Mouse (Mus musculus): ENCODE measurements around the gene Kif5a. TPM values are rescaled to one million over a fixed set of nuclear protein-coding genes. Genes with fewer than 3 reads are reported as not detected.

Gene Kif5a
- polyA plus RNA-seq, 1 experiment, result 378 TPM

DNA sequence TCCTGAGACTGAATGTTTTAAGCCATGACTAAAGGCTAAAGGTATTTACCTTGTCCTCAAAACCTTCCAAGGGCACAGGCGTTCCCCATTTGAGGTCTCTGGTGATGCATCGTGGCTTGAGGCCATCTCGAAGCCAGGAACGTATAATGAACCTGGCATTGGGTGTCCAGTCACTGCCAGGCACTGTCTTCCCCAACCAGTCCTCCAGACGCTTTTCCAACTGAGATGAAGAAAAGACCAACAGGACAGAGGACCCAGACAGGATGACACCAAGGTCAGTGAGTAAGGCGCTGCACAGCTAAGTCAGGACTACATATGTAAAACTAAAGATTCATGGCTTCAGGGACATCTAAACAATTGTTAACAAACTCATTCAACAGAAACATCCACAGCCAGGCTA is 37.2 kb upstream of the Kif5a start:
- no peaks in the 10 kb centered on the region for H3K27me3 ChIP-seq (ENCODE audit: control insufficient read depth, insufficient read depth, low read length)
- no peaks in the 10 kb centered on the region for H3K4me1 ChIP-seq (ENCODE audit: control insufficient read depth, insufficient read depth, low read length)

DNA sequence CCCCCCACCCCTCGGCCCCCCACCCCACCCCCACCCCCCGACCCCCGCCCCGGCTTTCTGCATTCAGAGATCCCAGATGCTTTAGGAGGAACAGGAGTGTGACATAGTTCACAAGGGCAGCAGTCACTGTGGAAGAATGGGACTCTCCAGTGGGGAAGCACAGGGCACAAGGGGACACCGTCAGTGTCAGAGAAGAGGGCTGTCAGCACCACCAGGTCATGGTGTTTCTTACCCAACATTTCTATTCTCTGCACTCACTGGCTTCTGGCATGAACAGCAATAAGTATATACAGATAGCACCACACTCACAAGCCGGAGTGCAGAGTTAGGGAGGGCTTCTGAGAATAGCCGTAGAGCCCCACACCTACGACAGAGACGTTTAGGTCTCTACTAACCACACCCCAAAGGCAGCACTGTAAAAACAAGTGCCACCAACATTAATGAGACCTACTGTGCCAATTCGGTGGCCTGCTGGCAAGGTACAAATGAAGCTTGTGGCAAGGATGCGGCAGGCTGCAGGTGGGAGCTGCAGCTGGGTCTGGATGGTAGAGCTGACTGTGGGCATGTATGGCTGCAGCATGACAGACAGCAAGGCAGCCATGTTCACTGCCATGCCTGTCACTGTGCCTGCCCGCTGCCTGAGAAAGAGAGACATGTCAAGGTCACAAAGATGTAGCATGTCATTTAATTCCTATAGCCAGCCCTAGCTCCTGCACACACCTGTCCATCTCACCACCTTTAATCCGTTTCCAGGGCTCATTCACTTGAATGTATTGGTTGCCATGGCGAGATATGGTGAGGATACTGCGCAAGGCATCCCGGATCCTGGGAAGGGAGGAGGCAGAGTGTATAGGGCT is 34.1 kb upstream of the Kif5a start:
- DNase-seq, result no peak
- H3K4me3 ChIP-seq (replicated peaks; ENCODE audit: insufficient read depth, low read depth, low read length), result no peak overlapping the region
- H3K4me1 ChIP-seq (ENCODE audit: control insufficient read depth, insufficient read depth, low read length), result no peaks in the 10 kb centered on the region
- H3K27ac ChIP-seq (ENCODE audit: insufficient read depth, low read length), result no peak overlapping the region
- TF ChIP-seq POLR2A (IDR thresholded peaks at IDR 0.05; ENCODE audit: borderline replicate concordance, insufficient read depth, low read length) (no peak), CTCF (IDR thresholded peaks at IDR 0.05; ENCODE audit: borderline replicate concordance, insufficient read depth, low read depth, low read length) (no peak)
- WGBS, result 89% methylated on average over 16 of the region's 16 CpGs
- no peaks in the 10 kb centered on the region for H3K27me3 ChIP-seq (ENCODE audit: control insufficient read depth, insufficient read depth, low read length)

More for the DNA sequence above, 37.2 kb upstream of the Kif5a start:
- TF ChIP-seq POLR2A (IDR thresholded peaks at IDR 0.05; ENCODE audit: borderline replicate concordance, insufficient read depth, low read length), result no peak
- TF ChIP-seq CTCF (IDR thresholded peaks at IDR 0.05; ENCODE audit: borderline replicate concordance, insufficient read depth, low read depth, low read length), result no peak
- DNase-seq, result no peak
- 85% methylated on average over 6 of the region's 6 CpGs for WGBS
- H3K27ac ChIP-seq (ENCODE audit: insufficient read depth, low read length), result no peak overlapping the region
- no peak overlapping the region for H3K4me3 ChIP-seq (replicated peaks; ENCODE audit: insufficient read depth, low read depth, low read length)

- Histone ChIP-seq H3K4me1 (ENCODE audit: control insufficient read depth, insufficient read depth, low read length) (no peaks in the 10 kb centered on the region), H3K27me3 (ENCODE audit: control insufficient read depth, insufficient read depth, low read length) (no peaks in the 10 kb centered on the region), H3K27ac (ENCODE audit: insufficient read depth, low read length) (no peak overlapping the region), H3K4me3 (replicated peaks; ENCODE audit: insufficient read depth, low read depth, low read length) (no peak overlapping the region)
- WGBS, result 85% methylated on average over 24 of the region's 24 CpGs
- TF ChIP-seq CTCF (IDR thresholded peaks at IDR 0.05; ENCODE audit: borderline replicate concordance, insufficient read depth, low read depth, low read length) (no peak), POLR2A (IDR thresholded peaks at IDR 0.05; ENCODE audit: borderline replicate concordance, insufficient read depth, low read length) (no peak)
- no peak for DNase-seq
Observed at GRCm38 (mm10) chr10:127295986-127296794, 33.0 kb upstream of the Kif5a start.

DNA sequence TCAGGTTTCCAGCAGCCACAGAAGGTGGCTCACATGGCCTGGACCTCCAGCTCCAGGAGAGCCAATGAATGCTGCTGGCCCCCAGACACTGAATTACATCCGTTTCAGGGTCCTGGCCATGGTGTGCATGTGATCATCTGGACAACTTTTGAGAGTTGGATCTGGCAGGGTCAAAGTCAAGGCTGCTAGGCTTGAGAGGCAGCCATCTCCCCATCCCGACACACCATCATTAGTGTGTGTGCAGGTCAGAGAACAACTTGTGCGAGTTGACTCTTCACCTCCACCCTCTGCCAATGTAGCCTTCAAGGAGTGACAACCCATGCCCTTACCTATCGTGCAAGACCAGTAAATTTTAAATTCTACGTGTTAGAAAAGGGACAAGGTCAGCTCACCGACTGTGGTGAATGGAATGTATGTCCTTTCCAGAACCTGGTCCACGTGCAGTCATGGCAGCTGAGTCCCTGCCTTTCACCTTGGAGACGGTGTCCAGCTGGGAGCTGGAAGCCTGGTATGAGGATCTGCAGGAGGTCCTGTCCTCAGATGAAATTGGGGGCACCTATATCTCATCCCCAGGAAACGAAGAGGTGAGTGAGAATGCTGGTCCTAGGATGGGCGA is 31.9 kb upstream of the Kif5a start:
- Histone ChIP-seq H3K4me3 (replicated peaks; ENCODE audit: insufficient read depth, low read depth, low read length) (no peak overlapping the region), H3K27ac (ENCODE audit: insufficient read depth, low read length) (no peak overlapping the region), H3K4me1 (ENCODE audit: control insufficient read depth, insufficient read depth, low read length) (no peaks in the 10 kb centered on the region), H3K27me3 (ENCODE audit: control insufficient read depth, insufficient read depth, low read length) (no peaks in the 10 kb centered on the region)
- WGBS, result 82% methylated on average over 10 of the region's 10 CpGs
- DNase-seq, result no peak
- TF ChIP-seq POLR2A (IDR thresholded peaks at IDR 0.05; ENCODE audit: borderline replicate concordance, insufficient read depth, low read length) (no peak), CTCF (IDR thresholded peaks at IDR 0.05; ENCODE audit: borderline replicate concordance, insufficient read depth, low read depth, low read length) (no peak)

GRCm38 (mm10) chr10:127293590-127294113 is 30.5 kb upstream of the Kif5a start:
- 81% methylated on average over 3 of the region's 3 CpGs for WGBS

GRCm38 (mm10) chr10:127292987-127293538 is 29.9 kb upstream of the Kif5a start:
- WGBS, result 61% methylated on average over 6 of the region's 6 CpGs
- no peak for DNase-seq
- TF ChIP-seq POLR2A (IDR thresholded peaks at IDR 0.05; ENCODE audit: borderline replicate concordance, insufficient read depth, low read length), result no peak
- TF ChIP-seq CTCF (IDR thresholded peaks at IDR 0.05; ENCODE audit: borderline replicate concordance, insufficient read depth, low read depth, low read length), result no peak
- Histone ChIP-seq H3K4me1 (ENCODE audit: control insufficient read depth, insufficient read depth, low read length) (peaks cover 3% of the 10 kb centered on the region; the same call in 1 of the 2 replicates), H3K27ac (ENCODE audit: insufficient read depth, low read length) (no peak overlapping the region), H3K27me3 (ENCODE audit: control insufficient read depth, insufficient read depth, low read length) (no peaks in the 10 kb centered on the region), H3K4me3 (replicated peaks; ENCODE audit: insufficient read depth, low read depth, low read length) (no peak overlapping the region)

More at GRCm38 (mm10) chr10:127293590-127294113, 30.5 kb upstream of the Kif5a start:
- Histone ChIP-seq H3K27ac (ENCODE audit: insufficient read depth, low read length) (no peak overlapping the region), H3K27me3 (ENCODE audit: control insufficient read depth, insufficient read depth, low read length) (no peaks in the 10 kb centered on the region), H3K4me1 (ENCODE audit: control insufficient read depth, insufficient read depth, low read length) (peaks cover 3% of the 10 kb centered on the region; the same call in 1 of the 2 replicates), H3K4me3 (replicated peaks; ENCODE audit: insufficient read depth, low read depth, low read length) (no peak overlapping the region)
- TF ChIP-seq CTCF (IDR thresholded peaks at IDR 0.05; ENCODE audit: borderline replicate concordance, insufficient read depth, low read depth, low read length), result no peak
- TF ChIP-seq POLR2A (IDR thresholded peaks at IDR 0.05; ENCODE audit: borderline replicate concordance, insufficient read depth, low read length), result no peak
- DNase-seq, result no peak

Measured in cerebellum, adult 2 months (tissue).